Mouse (Mus musculus): ENCODE results near the gene Creb5. TPM values are rescaled to one million over a fixed set of nuclear protein-coding genes. Genes with fewer than 3 reads are reported as not detected.

Gene Creb5
- not detected in 2 replicates for polyA plus RNA-seq (2012)

DNA sequence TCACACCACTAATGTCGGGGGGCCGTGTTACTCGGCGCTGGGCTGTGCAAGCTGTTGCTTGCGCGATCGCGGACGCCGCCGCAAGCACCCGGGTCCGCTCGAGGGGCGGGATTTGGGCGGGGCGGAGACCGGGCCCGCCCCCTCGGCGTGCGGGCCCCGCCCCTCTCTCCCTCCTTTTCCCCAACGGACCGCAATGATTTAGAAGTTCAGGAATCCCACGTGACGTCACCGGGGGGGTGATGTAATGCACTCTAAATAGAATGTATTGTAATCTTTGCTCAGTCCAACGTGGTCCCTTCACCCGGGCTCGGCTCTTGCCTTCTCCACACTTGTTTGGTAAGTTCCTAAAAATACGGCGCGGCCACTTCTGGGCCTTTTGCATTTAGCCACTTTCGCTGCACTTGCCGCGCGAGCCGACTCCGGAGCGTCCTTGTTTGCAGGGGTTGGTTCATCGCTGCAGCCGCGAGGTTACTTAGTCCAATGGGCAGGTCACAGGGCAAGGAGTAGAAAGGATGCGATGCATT, at the start of gene Creb5:
Creb5 (plus strand) TSS at position 233 of the 524 bp plus-strand sequence.
- no peak for TF ChIP-seq GATA1 (IDR thresholded peaks at IDR 0.05; ENCODE audit: low read length)

DNA sequence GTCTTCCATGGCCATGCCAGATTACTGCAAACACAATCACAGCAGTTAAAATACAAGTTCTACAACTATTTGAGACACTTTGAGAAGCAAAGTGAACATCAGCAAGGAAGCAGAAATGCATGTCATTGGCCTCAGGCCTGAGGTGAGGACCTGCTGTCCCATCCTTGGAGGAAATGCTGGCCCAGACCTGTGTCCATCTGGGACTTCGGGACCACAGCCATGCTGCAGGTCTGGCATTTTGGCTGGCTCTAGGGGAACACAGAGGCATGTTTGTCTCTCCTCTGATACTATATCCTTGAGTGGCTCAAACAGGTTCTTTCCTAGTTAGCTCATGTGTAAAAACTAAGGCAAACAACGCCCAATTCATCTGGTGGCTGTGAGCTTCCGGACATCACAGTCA, 27.2 kb upstream of the Creb5 start:
- TF ChIP-seq GATA1 (IDR thresholded peaks at IDR 0.05; ENCODE audit: low read length) = no peak

DNA sequence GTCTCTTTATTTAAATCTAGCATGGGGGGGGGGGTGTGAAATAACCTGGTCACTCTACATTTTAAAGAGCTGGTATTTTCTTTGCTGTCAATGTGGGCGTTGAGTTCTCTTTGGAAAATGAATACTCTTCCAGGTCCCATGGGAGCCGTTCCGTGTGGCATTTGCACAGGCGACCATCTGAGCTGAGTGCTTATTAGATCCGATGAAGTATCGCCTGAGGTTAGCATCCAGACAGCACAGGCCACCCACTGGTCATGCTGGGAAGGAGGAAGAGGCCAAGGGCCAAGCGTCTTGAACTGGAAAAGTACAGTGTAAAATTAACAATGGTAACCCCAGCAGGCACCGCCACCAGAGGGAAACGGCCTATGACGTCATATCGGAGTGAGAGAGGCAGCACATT, 24.7 kb upstream of the Creb5 start:
- no peak for TF ChIP-seq GATA1 (IDR thresholded peaks at IDR 0.05; ENCODE audit: low read length)

DNA sequence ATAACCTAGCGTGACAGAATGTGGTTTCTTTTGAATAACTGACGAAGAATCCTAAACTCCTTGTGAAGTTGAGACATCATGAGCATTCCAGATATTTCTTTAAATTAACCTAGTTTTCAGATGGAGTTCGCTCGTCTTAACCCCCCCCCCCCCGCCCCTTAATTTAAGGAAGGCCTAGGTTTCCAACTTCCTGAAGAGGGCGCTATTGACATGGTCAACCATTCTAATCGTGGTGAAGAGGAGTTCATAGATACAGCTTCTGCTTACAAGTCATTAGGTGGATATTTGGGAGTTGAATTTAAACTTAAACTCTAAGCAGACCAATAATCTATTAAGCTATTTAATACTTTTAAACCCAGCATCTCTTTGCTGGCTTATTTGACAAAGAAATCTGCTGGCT, 20.0 kb upstream of the Creb5 start:
- no peak for TF ChIP-seq GATA1 (IDR thresholded peaks at IDR 0.05; ENCODE audit: low read length)

DNA sequence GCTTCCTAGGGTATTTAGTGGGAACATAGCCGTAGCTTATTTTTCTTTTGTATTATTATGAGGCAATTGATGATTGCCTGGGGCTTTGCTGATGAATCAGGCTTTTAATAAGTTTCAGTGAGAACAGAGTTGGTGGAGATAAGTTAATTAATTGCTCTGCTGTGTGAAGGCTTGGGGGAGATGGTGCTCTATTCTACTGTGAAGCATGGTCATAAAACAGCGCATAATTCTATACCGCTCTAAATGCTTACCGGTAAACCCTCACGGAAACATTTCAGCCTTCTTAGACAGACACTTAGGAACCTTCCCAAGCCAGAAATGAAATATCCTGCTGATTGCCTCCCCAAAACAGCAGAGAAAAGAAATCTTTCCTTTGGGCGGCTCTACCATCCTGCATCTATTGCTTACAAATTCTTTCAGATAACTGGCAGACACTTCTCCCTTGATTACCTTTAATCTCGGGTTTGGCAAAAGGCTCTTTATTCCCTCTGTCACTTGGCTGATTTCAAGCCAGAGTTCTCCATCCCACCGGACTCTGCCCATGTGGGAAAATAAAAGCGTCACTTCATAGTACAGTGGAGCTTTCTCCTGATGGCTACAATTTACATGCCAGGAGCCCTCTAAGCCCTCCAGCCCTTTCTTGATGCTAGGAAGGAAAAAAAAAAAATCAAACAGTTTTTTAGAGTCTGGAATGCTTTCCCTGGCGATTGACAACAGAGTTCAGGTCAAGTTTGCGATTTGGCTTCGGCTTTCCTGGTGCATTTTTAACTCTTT, 19.2 kb upstream of the Creb5 start:
- no peak for TF ChIP-seq GATA1 (IDR thresholded peaks at IDR 0.05; ENCODE audit: low read length)

DNA sequence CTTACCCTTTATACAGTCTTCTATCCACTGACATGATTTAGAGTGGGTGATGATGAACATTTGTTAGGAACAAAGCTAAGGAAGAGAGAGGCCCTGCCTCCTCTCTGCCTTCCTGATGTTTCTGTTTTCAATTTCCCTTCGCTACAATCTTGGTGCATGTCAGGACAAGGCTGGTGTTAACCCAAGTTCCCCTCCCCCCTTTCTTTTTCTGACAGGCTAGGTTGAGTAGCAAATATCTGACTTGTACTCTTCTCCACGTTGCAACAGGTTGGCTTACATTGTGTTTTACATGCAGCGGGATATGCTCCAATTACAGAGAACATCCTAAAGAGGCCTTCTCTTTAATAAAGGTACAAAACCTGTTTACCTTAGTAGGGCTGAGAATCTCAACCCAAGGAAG, 15.9 kb upstream of the Creb5 start:
- no peak for TF ChIP-seq GATA1 (IDR thresholded peaks at IDR 0.05; ENCODE audit: low read length)

DNA sequence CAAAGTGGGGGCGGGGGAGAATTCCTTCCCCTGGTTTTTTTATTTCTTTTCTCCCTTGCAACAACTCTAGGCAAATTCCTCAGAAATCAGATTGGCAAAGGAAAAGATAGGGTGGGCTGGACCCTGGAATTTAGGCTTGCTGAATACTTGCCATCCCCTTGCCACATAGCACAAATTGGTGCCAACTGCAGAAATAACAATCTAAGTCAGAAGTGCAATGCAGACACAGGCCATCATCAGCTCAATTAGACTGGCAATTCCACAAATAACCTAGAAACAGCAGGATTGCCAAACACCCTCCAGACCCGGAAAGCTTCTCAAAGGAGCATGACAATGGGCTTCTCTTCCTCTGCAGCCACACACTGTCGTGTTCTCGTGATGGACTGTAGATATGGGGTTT, 15.4 kb upstream of the Creb5 start:
- TF ChIP-seq GATA1 (IDR thresholded peaks at IDR 0.05; ENCODE audit: low read length) = no peak

DNA sequence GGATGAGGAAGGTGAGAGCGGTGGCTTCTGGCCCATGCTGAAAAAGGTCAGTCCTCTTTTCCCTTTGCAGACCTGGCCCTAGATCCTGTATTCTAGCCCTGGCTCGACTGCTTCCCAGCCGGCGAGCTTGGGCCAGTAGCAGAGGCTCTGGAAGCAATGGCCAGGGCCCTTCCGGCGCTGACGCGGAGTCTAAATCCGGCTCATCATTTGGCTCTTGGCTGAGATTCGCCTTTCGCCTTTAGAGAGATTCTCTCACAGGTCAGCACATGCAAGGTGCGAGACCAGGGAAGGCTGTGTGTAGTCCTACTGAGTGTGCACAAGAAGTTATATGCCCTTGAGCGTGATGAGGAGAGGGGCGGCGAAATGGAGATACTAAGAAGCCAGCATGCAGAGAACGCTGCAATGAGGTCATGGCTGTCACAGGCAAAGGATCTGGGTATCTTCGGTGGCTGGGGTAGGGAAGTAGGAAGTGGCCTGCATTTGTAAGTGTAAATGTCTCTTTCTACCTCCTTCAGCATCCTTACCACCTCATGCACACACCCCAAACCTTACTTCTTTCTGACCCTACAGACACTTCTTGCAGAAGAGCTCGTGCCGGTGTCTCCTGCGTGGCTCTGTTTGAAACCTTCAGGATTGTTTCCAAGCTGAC, 557 bp upstream of the Creb5 start:
- no peak for TF ChIP-seq GATA1 (IDR thresholded peaks at IDR 0.05; ENCODE audit: low read length)

DNA sequence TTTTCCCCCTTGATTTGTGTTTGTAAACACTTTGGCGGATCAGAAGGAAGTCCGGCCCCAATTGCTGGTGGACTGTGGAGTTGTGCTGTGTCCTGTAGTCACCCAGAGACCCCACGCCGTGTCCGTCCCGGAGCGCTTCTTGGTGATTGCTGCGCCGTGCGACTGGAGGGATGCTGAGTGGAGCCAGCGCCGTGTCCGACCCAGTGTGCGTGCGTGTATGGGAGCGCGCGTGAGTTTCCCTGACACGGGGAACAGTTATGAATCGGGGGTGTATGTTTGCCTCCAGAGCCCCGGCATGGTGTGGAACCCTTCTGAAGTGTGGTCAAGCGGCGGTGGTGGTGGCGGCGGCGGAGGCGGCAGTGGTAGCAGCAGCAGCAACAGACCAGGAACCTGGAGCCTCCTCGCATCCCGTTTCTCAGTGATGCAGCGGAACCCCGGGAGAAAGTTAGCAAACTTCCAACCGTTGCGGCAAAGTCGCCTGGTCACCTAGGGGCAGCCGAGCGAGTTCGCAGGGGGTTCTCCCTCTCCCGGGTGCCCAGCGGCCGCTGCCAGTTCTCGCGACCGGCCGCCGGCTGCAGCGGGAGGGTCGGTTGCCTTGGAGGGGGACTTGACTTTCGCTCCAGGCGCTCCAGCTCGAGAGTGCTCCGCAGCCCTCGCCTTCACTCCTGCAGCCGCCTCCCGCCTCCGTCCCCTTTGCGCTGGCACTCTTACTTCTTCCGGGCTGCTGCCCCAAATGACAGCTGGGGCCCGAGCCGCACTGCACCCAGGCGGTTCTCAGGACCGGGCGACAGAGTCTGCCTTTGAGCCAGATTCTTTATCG, 702 bp downstream of the Creb5 start:
- no peak for TF ChIP-seq GATA1 (IDR thresholded peaks at IDR 0.05; ENCODE audit: low read length)

DNA sequence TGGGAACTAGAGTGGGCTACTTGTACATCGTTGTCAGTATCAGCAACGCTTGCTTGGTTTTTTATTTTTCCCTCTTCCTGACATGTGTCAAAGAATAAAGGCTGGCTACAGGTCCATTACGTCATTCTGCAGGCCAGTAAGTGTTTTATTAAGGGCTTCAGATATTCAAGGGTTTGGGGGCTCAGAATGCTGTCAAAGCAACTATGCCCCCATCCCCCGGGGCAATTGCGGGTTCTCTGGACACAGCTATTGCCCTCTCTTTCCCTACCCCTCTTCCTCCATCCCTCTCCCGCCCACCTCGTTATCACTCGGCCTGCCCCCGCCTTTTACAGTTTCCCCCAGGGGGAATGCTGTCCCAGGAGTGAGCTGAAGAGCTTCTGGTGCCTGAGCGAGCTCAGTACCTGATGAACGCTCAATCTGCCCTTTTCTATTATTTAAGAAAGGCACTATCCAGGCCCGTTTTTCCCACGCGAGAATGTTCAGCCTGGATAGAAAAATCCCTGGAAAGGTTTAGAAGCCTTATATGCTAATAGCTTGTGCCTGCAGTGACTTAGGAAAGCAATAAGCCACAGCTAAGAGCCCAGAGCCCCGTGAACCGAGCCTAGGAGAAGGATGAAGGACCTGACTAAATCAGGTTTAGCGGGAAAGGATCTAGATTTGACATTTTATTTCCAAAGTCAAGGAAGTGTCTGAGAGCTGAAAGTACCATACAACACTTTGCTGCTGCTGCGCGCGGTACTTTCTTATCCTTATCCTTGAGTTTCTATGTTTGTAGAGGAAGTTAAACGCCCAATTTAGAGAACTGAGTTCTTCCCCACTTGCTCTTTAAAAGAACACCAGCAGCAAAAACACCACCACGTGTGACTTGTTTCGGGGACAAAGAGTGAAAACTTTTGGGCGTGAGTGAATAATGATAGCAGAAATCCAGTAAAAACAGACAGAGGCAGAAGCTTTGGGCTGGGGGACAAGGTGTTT, 1.8 kb downstream of the Creb5 start:
- TF ChIP-seq GATA1 (IDR thresholded peaks at IDR 0.05; ENCODE audit: low read length) = no peak

DNA sequence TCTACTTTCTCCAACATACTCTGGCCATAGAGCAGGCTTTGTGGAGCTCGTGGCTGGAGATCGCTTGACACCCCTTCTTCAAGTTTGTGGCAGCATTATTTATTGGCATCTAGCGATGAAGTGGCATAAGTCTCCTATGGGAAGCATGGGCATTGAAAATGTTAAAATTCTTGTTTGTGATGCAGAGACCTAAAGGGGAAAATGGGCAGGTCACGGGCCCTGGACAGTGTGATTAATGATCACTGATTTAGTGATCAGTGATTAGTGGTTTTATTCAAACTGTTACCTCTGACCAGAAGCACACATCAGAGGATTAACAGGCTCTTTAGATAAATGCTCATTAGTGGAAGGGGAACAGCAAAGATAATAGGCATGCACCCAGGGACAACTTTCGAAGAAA, 2.6 kb downstream of the Creb5 start:
- no peak for TF ChIP-seq GATA1 (IDR thresholded peaks at IDR 0.05; ENCODE audit: low read length)

DNA sequence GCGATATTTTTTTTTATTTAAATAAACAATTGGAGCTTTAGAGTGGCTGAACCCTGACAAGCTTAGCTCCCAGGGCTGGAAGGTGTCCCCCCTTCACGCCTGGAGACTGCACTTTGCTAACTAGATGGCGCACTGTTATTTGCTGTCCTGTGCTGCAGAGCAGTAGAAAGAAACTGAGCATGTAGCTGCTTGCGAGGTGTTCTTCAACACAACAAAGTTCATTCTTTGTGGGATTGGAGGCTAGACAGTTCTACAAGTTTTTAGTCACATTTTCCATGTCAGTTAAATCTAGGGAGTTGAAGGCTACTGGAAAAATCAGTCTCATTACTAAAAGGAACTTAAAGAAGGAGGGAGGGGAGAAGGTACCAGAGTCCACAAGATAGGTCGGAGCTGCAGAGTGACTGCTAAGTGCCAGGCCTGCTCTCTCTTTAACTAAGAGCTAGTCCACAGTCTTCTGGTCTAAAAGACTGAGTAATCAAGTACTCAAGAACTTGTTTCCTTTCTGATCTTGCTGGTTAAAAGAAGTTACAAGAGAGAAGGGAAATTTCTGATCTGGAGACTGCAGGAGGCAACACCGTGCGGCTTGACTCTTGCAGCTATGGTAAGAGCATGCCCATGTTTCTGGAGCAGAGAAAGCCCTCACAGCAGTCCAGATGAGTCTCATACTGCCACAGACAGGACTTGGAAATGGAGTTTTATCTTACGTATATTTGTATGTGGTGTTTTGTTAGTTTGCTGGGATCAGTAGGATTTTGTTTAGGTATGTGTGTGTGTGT, 3.3 kb downstream of the Creb5 start:
- no peak for TF ChIP-seq GATA1 (IDR thresholded peaks at IDR 0.05; ENCODE audit: low read length)

DNA sequence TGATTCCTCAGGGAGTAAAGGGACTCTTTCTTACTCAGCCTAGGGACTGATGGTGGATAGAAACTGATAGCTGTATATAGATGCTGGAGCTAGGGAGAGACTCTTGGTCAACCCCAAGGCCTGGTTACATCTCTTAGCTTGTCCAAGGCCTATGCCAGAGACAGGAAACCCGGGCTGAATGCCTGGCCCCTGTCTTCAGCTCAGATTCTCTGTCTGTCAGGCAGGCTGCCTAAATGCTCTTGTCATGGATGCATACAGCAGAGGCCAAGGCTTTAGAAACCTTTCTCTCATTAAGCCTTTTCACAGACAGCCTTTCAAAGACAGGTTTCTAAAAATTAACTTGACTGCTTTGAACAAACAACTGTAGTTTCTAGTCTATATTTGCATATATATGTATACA, 5.9 kb downstream of the Creb5 start:
- TF ChIP-seq GATA1 (IDR thresholded peaks at IDR 0.05; ENCODE audit: low read length) = no peak

DNA sequence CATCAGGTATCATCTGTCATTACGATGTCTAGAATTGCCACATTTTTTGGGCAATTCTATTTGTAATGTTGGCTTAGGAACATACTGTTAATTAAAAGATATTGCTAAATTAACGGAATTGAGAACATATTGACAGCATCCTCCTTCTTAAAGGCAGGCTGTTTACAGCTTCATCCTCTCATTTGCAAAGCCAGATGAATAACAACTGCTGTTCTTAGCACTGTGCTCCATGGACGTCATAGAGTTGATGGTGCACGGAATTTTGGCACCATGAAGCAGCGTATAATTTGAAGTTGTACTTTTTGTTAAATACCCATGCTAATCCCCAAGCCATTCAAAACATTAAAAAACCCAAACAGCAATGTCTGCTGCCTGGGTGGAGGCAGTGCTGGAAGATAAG, 10.8 kb downstream of the Creb5 start:
- TF ChIP-seq GATA1 (IDR thresholded peaks at IDR 0.05; ENCODE audit: low read length) = no peak
